Mouse (Mus musculus): ENCODE data around the gene Ctnnb1.

- TF ChIP-seq CTCF (IDR thresholded peaks at IDR 0.05; ENCODE audit: extremely low read depth, insufficient read length, insufficient replicate concordance, low read depth, low read length) (no peak), POLR2A (IDR thresholded peaks at IDR 0.05; ENCODE audit: low read depth, low read length) (no peak; the same call in 1 of the 2 replicates)
These were observed 9.9 kb upstream of the Ctnnb1 start for GRCm38 (mm10) chr9:120919130-120919529.
